Mouse (Mus musculus) heart, embryonic 16.5 days (tissue): ENCODE measurements at regions not wholly inside any gene's neighbourhood (a gene's known extent, or its start where the extent isn't known, plus 50 kb on each side); places are given as distances from the start of the nearest gene placed in this dataset.

ENCODE experiments used
- ATAC-seq: fragments of 200-750 bp; cut with Nextera tagmentation; replicated peaks from 2 replicates; pipeline ENCODE4 v1.8.0; 2017; ENCODE audit warnings: moderate number of reproducible peaks; ENCODE audit not compliant: insufficient read depth, low FRiP score; ENCODE audit errors: extremely low read depth
- H3K27ac ChIP-seq: fragments of 300-500 bp; sonication (generic); 2 replicates; pipeline ENCODE4 v1.5.1; 2014; ENCODE audit warnings: mild to moderate bottlenecking, low read length, control low read depth, moderate library complexity
- H3K27me3 ChIP-seq: fragments of 300-500 bp; sonication (generic); 2 replicates; pipeline ENCODE4 v1.6.1; 2014; ENCODE audit warnings: low read length, mixed read lengths; ENCODE audit not compliant: control insufficient read depth, insufficient read depth
- H3K36me3 ChIP-seq: fragments of 300-500 bp; sonication (generic); 2 replicates; pipeline ENCODE4 v1.6.1; 2014; ENCODE audit not compliant: control insufficient read depth, insufficient read depth
- H3K4me1 ChIP-seq: fragments of 300-500 bp; sonication (generic); 2 replicates; pipeline ENCODE4 v1.6.1; 2014; ENCODE audit warnings: low read length, mixed read lengths; ENCODE audit not compliant: control insufficient read depth, insufficient read depth
- H3K4me2 ChIP-seq: fragments of 300-500 bp; sonication (generic); 2 replicates; pipeline ENCODE4 v1.6.1; 2014; ENCODE audit warnings: low read depth, mild to moderate bottlenecking, control low read depth, low read length
- H3K4me3 ChIP-seq: fragments of 300-500 bp; sonication (generic); 2 replicates; pipeline ENCODE4 v1.5.1; 2014; ENCODE audit warnings: mild to moderate bottlenecking, control low read depth, low read length
- H3K9ac ChIP-seq: fragments of 300-500 bp; sonication (generic); 2 replicates; pipeline ENCODE4 v1.6.1; 2014; ENCODE audit warnings: low read length, control low read depth
- H3K9me3 ChIP-seq: fragments of 300-500 bp; sonication (generic); replicated peaks from 2 replicates; pipeline ENCODE4 v1.6.1; 2016; ENCODE audit warnings: low read length; ENCODE audit not compliant: control insufficient read depth
- WGBS: fragments of 180-500 bp; shearing (Covaris S2); extraction: QIAGEN DNeasy Blood & Tissue Kit; methylation state at CpG from one replicate; pipeline ENCODE4 v1.1.7; 2014; 5-methylcytosine and 5-hydroxymethylcytosine counted together

GRCm38 (mm10) chr7:84739965-84740390, 50.2 kb upstream of the Zfand6 start:
- H3K4me3 ChIP-seq: no peak overlapping the region
- H3K4me2 ChIP-seq: no peak overlapping the region
- H3K9ac ChIP-seq: no peak overlapping the region
- H3K4me1 ChIP-seq: 0 out of 2 replicates have a peak, but pooled peaks cover 4% of the 10 kb centered on the region
- no peaks in the 10 kb centered on the region for H3K9me3 ChIP-seq
- H3K27ac ChIP-seq: no peak overlapping the region
- WGBS: 4% methylated on average over 2 of the region's 2 CpGs
- H3K27me3 ChIP-seq: no peaks in the 10 kb centered on the region
- H3K36me3 ChIP-seq: no peaks in the 10 kb centered on the region
- no peak; the same call in 1 of the 2 replicates for ATAC-seq
